Mouse (Mus musculus) layer of hippocampus, adult 18-20 months (tissue): Measurements from ENCODE around the gene Hnf1a. TPM values are rescaled to one million over a fixed set of nuclear protein-coding genes. Genes with fewer than 3 reads are reported as not detected.

Experiments used
- DNase-seq, 2 experiments: peaks; one replicate each; pipeline ENCODE4 v3.0.0; 2022; ENCODE audit warnings: low spot score in 2 of 2
- total RNA-seq, 2 experiments: library from RNA; stranded (reverse); gene quantifications; 2 replicates each; pipeline ENCODE4 v1.2.3; 2021

Gene Hnf1a
- total RNA-seq, 2 experiments from 2014 or later, result not detected

- peak; percentile 67 to 86 for DNase-seq
These were observed 8.6 kb upstream of the Hnf1a start for GRCm38 (mm10) chr5:114979250-114980121.

DNA sequence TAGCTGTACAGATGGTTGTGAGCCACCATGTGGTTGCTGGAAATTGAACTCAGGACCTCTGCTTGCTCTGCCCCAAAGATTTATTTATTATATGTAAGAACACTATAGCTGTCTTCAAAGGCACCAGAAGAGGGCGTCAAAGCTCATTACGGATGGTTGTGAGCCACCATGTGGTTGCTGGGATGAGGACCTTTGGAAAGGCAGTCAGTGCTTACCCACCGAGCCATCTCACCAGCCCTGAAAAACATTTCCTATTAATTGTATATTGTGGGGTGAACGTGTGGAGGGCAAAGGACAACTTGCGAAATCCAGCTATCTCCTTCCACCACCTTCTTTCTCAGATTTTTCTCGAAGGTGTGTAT lies 8.0 kb upstream of the Hnf1a start:
- peak in 1 of 2 experiments; percentile 31 for DNase-seq

DNA sequence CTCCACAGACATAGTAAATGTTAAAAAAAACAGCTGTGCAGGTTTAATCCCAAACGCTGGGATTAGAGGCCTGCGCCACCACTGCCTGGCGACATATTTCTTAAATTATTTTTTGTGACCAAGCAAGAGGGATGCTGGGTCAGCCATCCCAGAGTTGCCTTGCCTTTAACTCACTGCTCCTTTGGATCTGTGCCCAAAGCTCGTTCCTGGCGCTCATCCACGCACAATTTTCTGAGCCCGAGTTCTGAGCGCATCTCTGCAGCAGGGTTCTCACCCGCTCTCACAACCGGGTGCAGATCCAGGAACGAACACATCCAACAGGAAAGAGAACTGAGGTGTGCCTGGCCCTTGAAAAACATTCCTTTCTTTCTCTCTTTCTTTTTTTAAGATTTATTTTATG lies 7.6 kb upstream of the Hnf1a start:
- DNase-seq, result peak in 1 of 2 experiments; percentile 6

- no peak for DNase-seq
These were observed 6.0 kb upstream of the Hnf1a start for GRCm38 (mm10) chr5:114976935-114977334.

- no peak for DNase-seq
These were observed 2.2 kb upstream of the Hnf1a start for GRCm38 (mm10) chr5:114973131-114973530.

- no peak for DNase-seq
These were observed 1.3 kb upstream of the Hnf1a start for GRCm38 (mm10) chr5:114972201-114972600.

GRCm38 (mm10) chr5:114969609-114970215 lies 1.2 kb downstream of the Hnf1a start:
- DNase-seq, result no peak

- DNase-seq, result no peak
These were observed 1.8 kb downstream of the Hnf1a start for GRCm38 (mm10) chr5:114969064-114969463.

- no peak for DNase-seq
These were observed 2.2 kb downstream of the Hnf1a start for GRCm38 (mm10) chr5:114968651-114969050.

GRCm38 (mm10) chr5:114967523-114968268 lies 3.2 kb downstream of the Hnf1a start:
- DNase-seq, result no peak

- DNase-seq, result no peak
These were observed 5.7 kb downstream of the Hnf1a start for GRCm38 (mm10) chr5:114964967-114965898.

- DNase-seq, result no peak
These were observed 6.5 kb downstream of the Hnf1a start for GRCm38 (mm10) chr5:114964315-114964966.

DNA sequence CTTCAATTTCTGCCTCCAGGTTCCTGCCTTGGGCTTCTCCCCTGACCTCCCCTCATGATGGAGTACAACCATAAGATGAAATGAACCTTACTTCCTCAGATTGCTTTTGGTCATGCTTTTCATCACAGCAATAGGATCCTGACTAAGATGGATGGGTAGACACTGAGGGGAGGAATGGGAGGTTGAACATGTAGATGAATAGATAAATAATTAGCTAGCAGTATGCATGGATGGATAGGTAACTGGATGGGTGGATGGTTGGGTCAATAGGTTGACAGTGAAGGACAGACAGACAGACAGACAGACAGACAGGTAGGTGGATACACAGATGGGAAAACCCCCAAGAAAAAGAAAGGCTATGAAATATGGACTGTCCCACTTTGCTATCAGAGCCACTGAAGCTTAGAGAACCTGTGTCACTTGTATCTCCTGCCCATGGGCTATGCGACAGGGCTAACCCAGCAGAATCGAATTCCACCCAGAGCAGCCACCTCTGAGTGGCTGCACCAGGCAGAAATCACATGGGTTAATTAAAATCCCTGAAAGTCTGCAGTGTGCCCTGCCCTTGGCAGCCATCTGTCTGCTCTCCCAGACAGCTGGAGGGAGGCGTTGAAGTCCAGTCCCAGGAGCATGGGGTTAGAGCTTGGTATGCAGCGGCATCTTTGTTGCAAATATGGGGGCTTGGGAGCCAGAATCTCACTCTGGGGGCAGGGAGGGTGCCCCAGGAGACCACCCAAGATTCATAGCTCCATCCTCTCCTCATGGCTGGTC lies 9.1 kb downstream of the Hnf1a start:
- DNase-seq, result no peak

- no peak for DNase-seq
These were observed 12.8 kb downstream of the Hnf1a start for GRCm38 (mm10) chr5:114958069-114958468.

DNA sequence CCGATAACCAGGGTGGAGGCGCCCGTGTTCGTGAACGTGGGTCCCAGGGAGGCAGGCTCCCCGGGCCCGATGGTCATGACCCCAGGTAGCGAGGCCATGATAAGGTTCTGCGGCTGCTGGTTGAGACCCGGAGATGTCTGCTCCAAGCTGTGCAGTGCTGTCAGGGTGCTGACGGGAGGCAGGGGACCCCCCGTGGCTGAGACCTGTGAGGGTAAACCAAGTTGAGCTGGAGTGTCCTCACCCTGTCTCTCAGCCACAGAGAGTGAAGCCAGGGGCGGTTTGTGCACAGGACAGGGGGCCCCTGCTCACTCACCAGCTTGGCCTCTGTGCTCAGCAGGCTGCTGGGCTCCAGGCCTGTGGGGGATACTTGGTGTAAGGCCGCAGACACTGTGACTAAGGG lies 17.6 kb downstream of the Hnf1a start:
- no peak for DNase-seq

DNA sequence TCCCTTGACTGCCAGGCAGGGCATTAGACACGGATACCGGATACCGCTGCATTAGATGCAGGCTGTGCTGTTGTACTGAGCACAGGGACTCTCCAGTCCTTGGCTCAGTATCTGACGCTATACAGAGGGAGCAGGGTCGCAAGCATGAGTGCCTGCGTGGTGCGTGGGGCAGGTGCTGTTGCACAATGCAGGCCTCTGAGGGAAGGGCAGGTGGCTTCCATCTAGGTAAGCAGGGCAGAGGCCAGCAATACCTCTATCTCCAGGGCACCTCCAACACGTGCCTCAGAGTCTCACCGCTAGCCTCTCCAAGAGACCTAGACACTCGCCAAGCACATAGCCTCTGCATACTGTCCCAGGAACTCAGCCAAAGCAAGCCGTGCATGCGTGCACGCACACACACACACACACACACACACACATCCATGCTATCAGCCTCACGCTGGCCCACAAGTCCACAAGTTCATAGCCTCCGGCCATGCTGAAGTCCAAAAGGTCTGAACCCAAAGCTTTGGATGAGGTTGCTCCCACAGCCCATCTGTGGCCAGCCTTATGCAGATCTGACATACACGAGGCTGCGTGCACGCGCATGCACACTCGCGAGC lies 19.5 kb downstream of the Hnf1a start:
- no peak for DNase-seq

- DNase-seq, result no peak
These were observed 20.2 kb downstream of the Hnf1a start for GRCm38 (mm10) chr5:114950669-114951068.

DNA sequence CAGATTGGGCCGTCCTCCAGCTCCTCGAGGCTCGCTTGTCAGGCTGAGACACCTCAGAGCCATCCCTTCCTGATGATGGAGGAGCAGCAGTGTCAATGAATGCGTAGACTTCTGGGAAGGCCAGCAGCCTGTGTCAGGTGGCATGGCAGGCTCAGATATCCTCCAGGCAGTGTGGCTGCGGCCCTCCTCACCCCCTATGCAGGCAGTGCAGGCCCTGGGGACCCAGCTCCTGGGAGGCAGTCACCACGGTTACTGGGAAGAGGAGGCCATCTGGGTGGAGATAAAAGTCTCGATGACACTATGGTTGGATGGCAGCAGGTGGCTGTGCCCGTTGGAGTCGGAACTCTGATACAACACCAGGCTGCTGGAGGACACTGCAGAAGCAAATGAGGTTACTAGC lies 21.1 kb downstream of the Hnf1a start:
- DNase-seq, result no peak

GRCm38 (mm10) chr5:114949316-114949715 lies 21.6 kb downstream of the Hnf1a start:
- DNase-seq, result peak in 1 of 2 experiments; percentile 28
